In the genomic region with DNA sequence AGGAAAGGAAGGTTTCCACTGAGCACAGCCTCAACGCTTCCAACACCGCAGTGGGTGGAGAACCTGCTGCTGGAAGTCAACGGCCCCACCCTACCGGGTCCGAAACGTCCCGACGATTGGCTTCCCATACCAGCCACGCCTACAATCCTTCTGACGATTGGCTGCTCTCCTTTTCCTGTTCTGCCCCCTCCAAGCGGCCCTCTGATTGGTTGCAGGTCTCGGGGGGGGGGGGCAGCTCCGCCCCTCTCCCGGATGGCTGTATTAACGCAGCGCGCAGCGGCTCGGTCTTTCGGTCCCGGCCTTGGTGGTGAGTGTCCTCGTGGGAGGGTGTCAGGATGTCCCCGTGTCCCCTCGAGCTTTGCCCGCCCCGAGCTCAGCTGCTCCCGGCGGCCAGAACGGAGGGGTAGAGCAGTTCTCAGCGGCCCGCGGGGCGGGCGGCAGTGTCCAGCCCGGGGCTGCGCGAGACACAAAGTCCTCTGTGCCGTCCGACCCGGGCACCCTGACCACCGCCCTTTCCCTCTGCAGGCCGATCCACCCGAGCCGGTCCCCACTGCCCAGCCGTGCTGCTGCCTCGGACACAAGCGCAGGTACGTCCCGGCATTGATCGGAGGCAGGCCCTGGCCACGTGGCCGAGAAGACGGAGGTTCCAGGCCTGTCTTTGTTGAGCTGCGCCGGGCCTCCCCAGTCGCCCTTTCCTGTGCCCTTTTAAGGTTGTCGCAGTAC, we compare ENCODE assay signal across 8 mouse cellular contexts. TPM values are rescaled to one million over a fixed set of nuclear protein-coding genes. Genes with fewer than 3 reads are reported as not detected.
DNase-seq lines count a peak whose midpoint lies in the region; ATAC-seq and TF ChIP-seq lines count a peak whose summit lies in the region.

No protein-coding gene starts in this region.

- 0 out of 2 replicates have a peak, but pooled peaks have one; percentile 75 for TF ChIP-seq EP300 in heart, postnatal 0 days (IDR thresholded peaks at IDR 0.05; ENCODE audit: low read depth)

- no peak for TF ChIP-seq CTCF in E14TG2a.4 (conservative IDR thresholded peaks at IDR 0.05; ENCODE audit: low read length)
- no peak for TF ChIP-seq CTCF in heart, postnatal 0 days (IDR thresholded peaks at IDR 0.05; ENCODE audit: low read depth)
- no peak for TF ChIP-seq CTCF in testis, adult 2 months (IDR thresholded peaks at IDR 0.05; ENCODE audit: control insufficient read depth, insufficient read depth, insufficient replicate concordance, low read depth, low read length)

- peaks cover 40% of the 10 kb centered on the region for H3K36me3 ChIP-seq in E14TG2a.4 (ENCODE audit: insufficient read depth, low read length)
- H3K36me3 ChIP-seq in forebrain, embryonic 12.5 days (replicated peaks): peaks cover 37% of the 10 kb centered on the region
- H3K36me3 ChIP-seq in heart, postnatal 0 days (replicated peaks; ENCODE audit: control insufficient read depth, insufficient read depth, low read length): peaks cover 22% of the 10 kb centered on the region
- no peaks in the 10 kb centered on the region for H3K36me3 ChIP-seq in liver, embryonic 16.5 days (ENCODE audit: control insufficient read depth, insufficient read depth)
- peaks cover 34% of the 10 kb centered on the region for H3K36me3 ChIP-seq in neural tube, embryonic 13.5 days
- H3K36me3 ChIP-seq in testis, adult 2 months (ENCODE audit: control insufficient read depth, insufficient read depth, low read length): no peaks in the 10 kb centered on the region

- H3K4me2 ChIP-seq in forebrain, embryonic 12.5 days: peak overlapping the region; percentile 77
- H3K4me2 ChIP-seq in heart, postnatal 0 days (ENCODE audit: low read depth, low read length): peak overlapping the region; percentile 81
- peak overlapping the region; percentile 84 for H3K4me2 ChIP-seq in liver, embryonic 16.5 days (ENCODE audit: low read depth, low read length)
- H3K4me2 ChIP-seq in neural tube, embryonic 13.5 days: peak overlapping the region; percentile 82

- H3K27me3 ChIP-seq in E14TG2a.4 (ENCODE audit: insufficient read depth, low read length): no peaks in the 10 kb centered on the region
- H3K27me3 ChIP-seq in forebrain, embryonic 12.5 days: no peaks in the 10 kb centered on the region
- H3K27me3 ChIP-seq in heart, postnatal 0 days (ENCODE audit: control insufficient read depth, insufficient read depth, low read length): no peaks in the 10 kb centered on the region
- no peaks in the 10 kb centered on the region for H3K27me3 ChIP-seq in liver, embryonic 16.5 days (ENCODE audit: control insufficient read depth, insufficient read depth, low read depth, low read length)
- H3K27me3 ChIP-seq in neural tube, embryonic 13.5 days: no peaks in the 10 kb centered on the region
- H3K27me3 ChIP-seq in testis, adult 2 months (ENCODE audit: control insufficient read depth, insufficient read depth, low read length): no peaks in the 10 kb centered on the region

- H3K4me1 ChIP-seq in E14TG2a.4 (replicated peaks; ENCODE audit: low read depth, low read length): peaks cover 37% of the 10 kb centered on the region
- H3K4me1 ChIP-seq in forebrain, embryonic 12.5 days: peaks cover 15% of the 10 kb centered on the region
- peaks cover 3% of the 10 kb centered on the region; the same call in 1 of the 2 replicates for H3K4me1 ChIP-seq in heart, postnatal 0 days (ENCODE audit: control insufficient read depth, insufficient read depth)
- H3K4me1 ChIP-seq in liver, embryonic 16.5 days (ENCODE audit: control insufficient read depth, low read depth, low read length): peaks cover 14% of the 10 kb centered on the region
- peaks cover 26% of the 10 kb centered on the region for H3K4me1 ChIP-seq in neural tube, embryonic 13.5 days (replicated peaks)
- H3K4me1 ChIP-seq in testis, adult 2 months (ENCODE audit: control insufficient read depth, insufficient read depth, low read length): no peaks in the 10 kb centered on the region; the same call in 1 of the 2 replicates

- under 1% methylated on average over 55 of the region's 57 CpGs for WGBS in forebrain, embryonic 12.5 days
- 1% methylated on average over 57 of the region's 57 CpGs for WGBS in heart, postnatal 0 days
- under 1% methylated on average over 55 of the region's 57 CpGs for WGBS in liver, embryonic 16.5 days (ENCODE audit: insufficient replicate concordance)
- under 1% methylated on average over 57 of the region's 57 CpGs for WGBS in neural tube, embryonic 13.5 days

- peak overlapping the region; percentile 97 for H3K4me3 ChIP-seq in E14TG2a.4 (replicated peaks; ENCODE audit: low read length)
- H3K4me3 ChIP-seq in forebrain, embryonic 12.5 days (replicated peaks): peak overlapping the region; percentile 91
- H3K4me3 ChIP-seq in heart, postnatal 0 days (ENCODE audit: low read depth, low read length): peak overlapping the region; percentile 96
- H3K4me3 ChIP-seq in liver, embryonic 16.5 days (ENCODE audit: low read depth, low read length): peak overlapping the region; percentile 77
- peak overlapping the region; percentile 93 for H3K4me3 ChIP-seq in neural tube, embryonic 13.5 days
- peak overlapping the region; percentile 87 for H3K4me3 ChIP-seq in testis, adult 2 months (ENCODE audit: control insufficient read depth, low read depth, low read length)

- ATAC-seq in forebrain, embryonic 12.5 days (ENCODE audit: low FRiP score): peak; percentile 99
- peak; percentile 96 for ATAC-seq in heart, postnatal 0 days (ENCODE audit: insufficient read depth, low read depth)
- peak; percentile 98 for ATAC-seq in liver, embryonic 16.5 days (ENCODE audit: low read depth)
- peak; percentile 99 for ATAC-seq in neural tube, embryonic 13.5 days (ENCODE audit: low read depth)

- peak overlapping the region; percentile 82 for H3K27ac ChIP-seq in forebrain, embryonic 12.5 days
- peak overlapping the region; percentile 98 for H3K27ac ChIP-seq in heart, postnatal 0 days (ENCODE audit: low read depth)
- H3K27ac ChIP-seq in liver, embryonic 16.5 days (ENCODE audit: low read length): peak overlapping the region; percentile 76
- H3K27ac ChIP-seq in neural tube, embryonic 13.5 days (replicated peaks): peak overlapping the region; percentile 85
- H3K27ac ChIP-seq in testis, adult 2 months (ENCODE audit: control insufficient read depth, insufficient read depth, low read depth, low read length): peak overlapping the region; percentile 93

- H3K9ac ChIP-seq in forebrain, embryonic 12.5 days: peak overlapping the region; percentile 96
- peak overlapping the region; percentile 98 for H3K9ac ChIP-seq in heart, postnatal 0 days (replicated peaks; ENCODE audit: low read depth, low read length)
- H3K9ac ChIP-seq in liver, embryonic 16.5 days (ENCODE audit: low read depth, low read length): peak overlapping the region; percentile 80
- H3K9ac ChIP-seq in neural tube, embryonic 13.5 days: peak overlapping the region; percentile 98

- DNase-seq in c-Kit-positive CD71-positive TER-119-positive erythroid progenitor cells, embryonic 14.5 days (ENCODE audit: low spot score): peak; percentile 96
- DNase-seq in heart, postnatal 0 days (ENCODE audit: low spot score): peak; percentile 99
- DNase-seq in kidney, postnatal 4 days: peak; percentile 92 to 96

- TF ChIP-seq POLR2A in testis, adult 2 months (IDR thresholded peaks at IDR 0.05; ENCODE audit: control insufficient read depth, low read depth, low read length): peak; percentile 98

- peaks cover 4% of the 10 kb centered on the region; the same call in 1 of the 2 replicates for H3K9me3 ChIP-seq in E14TG2a.4 (ENCODE audit: low read length)
- no peaks in the 10 kb centered on the region for H3K9me3 ChIP-seq in forebrain, embryonic 12.5 days
- no peaks in the 10 kb centered on the region for H3K9me3 ChIP-seq in heart, postnatal 0 days (replicated peaks; ENCODE audit: control insufficient read depth, low read length)
- no peaks in the 10 kb centered on the region for H3K9me3 ChIP-seq in liver, embryonic 16.5 days (replicated peaks; ENCODE audit: control insufficient read depth, low read length)
- no peaks in the 10 kb centered on the region for H3K9me3 ChIP-seq in neural tube, embryonic 13.5 days

RNA-seq across cellular contexts. Expression of a gene that starts 24.8 kb away (rescaled TPM):
- 34.1 and 37.0 TPM in 2 replicates for polyA plus RNA-seq in forebrain, embryonic 12.5 days (2016; fragmentation: Nextera tagmentation; extraction: Ambion mirVana)
- 47.3 and 54.5 TPM in 2 replicates for total RNA-seq in heart, postnatal 0 days (2014; rRNA removed; ENCODE audit: low replicate concordance)
- 22.9 and 27.2 TPM in 2 replicates for polyA plus RNA-seq in heart, postnatal 0 days (2015; fragmentation: Nextera tagmentation; extraction: Ambion mirVana)
- 18.9 and 20.0 TPM in 2 replicates for polyA plus RNA-seq in liver, embryonic 16.5 days (2015; fragmentation: Nextera tagmentation; extraction: Ambion mirVana)
- 26.5 and 30.9 TPM in 2 replicates for polyA plus RNA-seq in neural tube, embryonic 13.5 days (2015; fragmentation: Nextera tagmentation; extraction: Ambion mirVana)
- polyA plus RNA-seq in testis, adult 2 months (2012; rRNA removed): 20.4 and 24.7 TPM in 2 replicates

Comparison
In these comparisons a context has a peak if more than half of its experiments do, and no peak if none do; other contexts are left out.
1. Peak in every context shown above with its lines: DNase-seq, ATAC-seq, H3K4me3 ChIP-seq and H3K27ac ChIP-seq.